Mouse (Mus musculus): ENCODE data around the gene Gm21970. TPM values are rescaled to one million over a fixed set of nuclear protein-coding genes. Genes with fewer than 3 reads are reported as not detected.
A peak's percentile ranks its signal among the peaks of the same experiment; 100 is the strongest.

Gene Gm21970
- polyA plus RNA-seq, 1 experiment from 2014 or later = not detected

GRCm38 (mm10) chr16:91448895-91449294 lies 57.4 kb downstream of the Gm21970 start:
- Histone ChIP-seq H3K9me3 (no peaks in the 10 kb centered on the region), H3K4me2 (no peak overlapping the region), H3K27ac (no peak overlapping the region), H3K4me1 (no peaks in the 10 kb centered on the region), H3K9ac (no peak overlapping the region), H3K4me3 (no peak overlapping the region), H3K27me3 (replicated peaks) (no peaks in the 10 kb centered on the region), H3K36me3 (replicated peaks) (no peaks in the 10 kb centered on the region)
- no peak for ATAC-seq (replicated peaks)
- WGBS = 88% methylated on average over 7 of the region's 7 CpGs

GRCm38 (mm10) chr16:91450137-91451064 lies 58.9 kb downstream of the Gm21970 start:
- H3K27ac ChIP-seq = no peak overlapping the region
- no peak for ATAC-seq (replicated peaks)
- no peaks in the 10 kb centered on the region for H3K27me3 ChIP-seq (replicated peaks)
- H3K4me2 ChIP-seq = no peak overlapping the region
- no peaks in the 10 kb centered on the region for H3K4me1 ChIP-seq
- no peaks in the 10 kb centered on the region for H3K36me3 ChIP-seq (replicated peaks)
- no peak overlapping the region for H3K9ac ChIP-seq
- WGBS = 84% methylated on average over 12 of the region's 12 CpGs
- no peaks in the 10 kb centered on the region for H3K9me3 ChIP-seq
- H3K4me3 ChIP-seq = no peak overlapping the region

DNA sequence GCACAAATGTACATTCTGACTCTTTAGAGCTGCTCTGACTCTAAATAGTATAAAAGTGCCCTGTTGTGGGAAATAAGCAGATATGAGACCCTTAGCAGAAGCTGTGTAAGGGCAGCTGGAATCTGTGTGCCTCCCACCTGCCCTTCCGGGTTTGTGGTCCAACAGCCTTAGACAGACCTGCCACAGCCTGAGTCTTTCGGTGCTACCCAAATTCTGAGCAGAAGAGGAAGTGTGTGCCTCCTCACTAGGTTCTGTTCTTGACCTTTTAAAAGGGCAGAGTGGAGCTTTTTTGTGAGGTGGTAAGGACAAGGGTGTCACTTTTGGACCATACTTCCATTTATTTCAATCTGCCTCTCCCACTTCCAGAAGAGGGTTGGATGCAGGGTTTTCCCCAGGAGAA lies 60.4 kb downstream of the Gm21970 start:
- no peaks in the 10 kb centered on the region for H3K36me3 ChIP-seq (replicated peaks)
- H3K9ac ChIP-seq = no peak overlapping the region
- H3K4me3 ChIP-seq = no peak overlapping the region
- H3K27me3 ChIP-seq (replicated peaks) = no peaks in the 10 kb centered on the region
- no peak overlapping the region for H3K4me2 ChIP-seq
- H3K4me1 ChIP-seq = no peaks in the 10 kb centered on the region
- WGBS = 84% methylated on average over 2 of the region's 2 CpGs
- ATAC-seq (replicated peaks) = no peak
- no peak overlapping the region for H3K27ac ChIP-seq
- no peaks in the 10 kb centered on the region for H3K9me3 ChIP-seq

DNA sequence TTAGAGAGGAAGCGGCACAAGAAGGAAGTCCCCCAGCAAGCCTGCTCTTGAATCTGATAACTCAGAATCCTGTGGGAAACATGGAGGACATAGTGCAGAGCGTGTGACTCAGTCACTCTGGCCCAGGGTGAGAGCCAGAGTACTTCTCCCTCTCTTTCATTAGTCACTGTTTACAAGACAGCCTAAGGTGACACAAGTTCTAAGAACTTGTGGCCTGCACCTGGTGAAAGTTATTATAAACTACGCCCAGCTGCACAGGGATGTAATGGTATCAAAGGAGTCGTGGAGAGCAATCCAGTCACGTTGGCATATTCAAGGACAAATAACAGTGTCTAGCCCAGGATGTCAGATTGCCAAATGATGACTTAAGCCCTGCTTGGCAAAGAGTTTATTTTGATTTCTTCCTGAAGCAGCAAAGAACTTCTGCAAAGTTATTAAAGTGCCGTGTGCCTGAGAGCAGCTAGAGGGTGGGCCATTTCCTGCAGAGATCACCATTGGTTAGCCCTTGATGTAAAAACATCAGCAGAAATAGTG lies 60.9 kb downstream of the Gm21970 start:
- Histone ChIP-seq H3K4me2 (no peak overlapping the region), H3K9ac (no peak overlapping the region), H3K4me3 (no peak overlapping the region), H3K4me1 (no peaks in the 10 kb centered on the region), H3K27me3 (replicated peaks) (no peaks in the 10 kb centered on the region), H3K27ac (no peak overlapping the region), H3K9me3 (no peaks in the 10 kb centered on the region), H3K36me3 (replicated peaks) (no peaks in the 10 kb centered on the region)
- ATAC-seq (replicated peaks) = no peak
- 80% methylated on average over 6 of the region's 6 CpGs for WGBS

- 69% methylated on average over 4 of the region's 4 CpGs for whole genome bisulfite sequencing
- Histone ChIP-seq H3K9ac (no peak overlapping the region), H3K27me3 (replicated peaks) (no peaks in the 10 kb centered on the region), H3K4me1 (no peaks in the 10 kb centered on the region), H3K4me2 (no peak overlapping the region), H3K4me3 (no peak overlapping the region), H3K27ac (no peak overlapping the region), H3K36me3 (replicated peaks) (no peaks in the 10 kb centered on the region), H3K9me3 (no peaks in the 10 kb centered on the region)
- ATAC-seq (replicated peaks) = no peak
Observed at GRCm38 (mm10) chr16:91455868-91456267, 64.3 kb downstream of the Gm21970 start.

DNA sequence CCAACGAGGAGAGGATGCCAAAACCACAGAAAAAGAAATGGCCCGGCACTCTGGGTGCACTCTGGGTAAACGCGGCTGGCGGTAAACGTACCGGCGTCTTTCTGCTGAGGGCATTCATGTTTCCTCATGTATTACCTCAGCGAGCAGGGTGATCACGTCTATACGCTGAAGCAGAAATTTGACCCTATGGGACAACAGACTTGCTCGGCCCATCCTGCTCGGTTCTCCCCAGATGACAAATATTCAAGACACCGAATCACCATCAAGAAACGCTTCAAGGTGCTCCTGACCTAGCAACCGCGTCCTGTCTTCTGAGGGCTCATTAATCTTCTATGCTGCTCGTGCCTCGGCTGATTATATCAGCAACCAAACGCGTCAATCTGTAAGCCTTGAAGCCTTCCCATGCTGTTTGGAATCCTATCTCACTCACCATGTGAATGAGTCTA lies 66.8 kb downstream of the Gm21970 start:
- H3K4me3 ChIP-seq = no peak overlapping the region
- no peaks in the 10 kb centered on the region for H3K36me3 ChIP-seq (replicated peaks)
- no peaks in the 10 kb centered on the region for H3K9me3 ChIP-seq
- no peak overlapping the region for H3K27ac ChIP-seq
- no peaks in the 10 kb centered on the region for H3K4me1 ChIP-seq
- H3K9ac ChIP-seq = no peak overlapping the region
- no peaks in the 10 kb centered on the region for H3K27me3 ChIP-seq (replicated peaks)
- ATAC-seq (replicated peaks) = no peak
- no peak overlapping the region for H3K4me2 ChIP-seq
- WGBS = 79% methylated on average over 21 of the region's 21 CpGs

GRCm38 (mm10) chr16:91458976-91459375 lies 67.5 kb downstream of the Gm21970 start:
- Histone ChIP-seq H3K9ac (no peak overlapping the region), H3K4me2 (no peak overlapping the region), H3K27me3 (replicated peaks) (no peaks in the 10 kb centered on the region), H3K9me3 (no peaks in the 10 kb centered on the region), H3K36me3 (replicated peaks) (no peaks in the 10 kb centered on the region), H3K27ac (no peak overlapping the region), H3K4me3 (no peak overlapping the region), H3K4me1 (peaks cover 2% of the 10 kb centered on the region)
- 28% methylated on average over 5 of the region's 5 CpGs for WGBS
- ATAC-seq (replicated peaks) = 0 out of 2 replicates have a peak, but pooled peaks have one; percentile 33

GRCm38 (mm10) chr16:91459396-91459795 lies 67.9 kb downstream of the Gm21970 start:
- H3K27me3 ChIP-seq (replicated peaks) = no peaks in the 10 kb centered on the region
- peaks cover 6% of the 10 kb centered on the region for H3K4me1 ChIP-seq
- H3K9me3 ChIP-seq = no peaks in the 10 kb centered on the region
- no peak overlapping the region for H3K27ac ChIP-seq
- WGBS = 93% methylated on average over 3 of the region's 3 CpGs
- no peak overlapping the region for H3K4me3 ChIP-seq
- no peak overlapping the region for H3K4me2 ChIP-seq
- no peak overlapping the region for H3K9ac ChIP-seq
- H3K36me3 ChIP-seq (replicated peaks) = no peaks in the 10 kb centered on the region
- no peak for ATAC-seq (replicated peaks)

DNA sequence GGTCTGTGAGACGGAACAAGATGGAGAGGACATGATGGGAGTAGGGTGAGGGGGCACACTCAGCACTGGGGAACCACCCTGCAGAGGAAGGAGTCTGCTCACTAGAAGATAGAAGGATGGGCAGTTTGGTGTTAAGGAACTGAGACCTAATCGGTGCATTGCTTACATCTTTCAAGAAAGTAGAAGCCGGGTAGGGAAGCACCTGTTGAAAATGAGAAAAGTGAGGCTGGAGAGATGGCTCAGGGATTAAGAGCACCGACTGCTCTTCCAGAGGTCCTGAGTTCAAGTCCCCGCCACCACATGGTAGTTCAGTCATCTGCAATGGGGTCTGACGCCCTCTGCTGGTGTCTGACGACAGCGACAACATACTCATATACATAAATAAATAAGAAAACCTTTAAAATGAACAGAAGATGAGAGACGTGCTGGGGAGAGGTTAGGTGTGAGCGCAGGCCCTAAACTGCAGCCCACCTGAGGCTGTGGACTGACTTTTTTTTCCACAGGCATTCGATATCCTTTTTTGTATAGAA lies 68.4 kb downstream of the Gm21970 start:
- 74% methylated on average over 11 of the region's 11 CpGs for WGBS
- Histone ChIP-seq H3K9me3 (no peaks in the 10 kb centered on the region), H3K4me1 (peaks cover 6% of the 10 kb centered on the region), H3K4me3 (no peak overlapping the region), H3K9ac (no peak overlapping the region), H3K36me3 (replicated peaks) (no peaks in the 10 kb centered on the region), H3K27me3 (replicated peaks) (no peaks in the 10 kb centered on the region), H3K4me2 (no peak overlapping the region), H3K27ac (no peak overlapping the region)
- no peak for ATAC-seq (replicated peaks)

DNA sequence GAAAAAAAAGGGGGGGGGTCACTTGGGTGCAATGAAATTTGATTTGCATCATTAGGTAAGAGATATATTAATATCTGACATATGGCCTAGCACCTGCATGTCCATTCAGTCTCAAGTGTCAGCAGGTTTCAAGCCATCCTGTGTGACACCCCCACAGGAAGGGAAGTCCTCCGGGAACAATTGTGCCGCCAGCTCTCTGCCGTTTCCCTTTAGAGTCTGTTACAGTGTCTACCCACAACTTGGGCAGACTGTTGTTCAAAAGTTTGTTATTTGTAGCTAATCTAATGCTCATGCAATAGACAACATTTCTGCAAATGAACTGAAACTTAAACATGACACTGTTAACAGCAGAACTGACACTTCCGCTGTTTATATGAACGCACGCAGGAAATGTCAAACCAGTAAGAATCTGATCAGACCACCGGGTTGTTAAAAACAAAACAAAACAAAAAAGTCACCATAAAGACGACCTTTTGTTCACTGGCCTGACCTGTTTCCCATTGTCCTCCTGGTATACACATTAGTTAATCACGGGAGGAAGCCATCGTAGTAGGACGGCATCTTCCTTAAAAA lies 69.6 kb downstream of the Gm21970 start:
- Histone ChIP-seq H3K4me3 (no peak overlapping the region), H3K9ac (no peak overlapping the region), H3K4me2 (no peak overlapping the region), H3K4me1 (peaks cover 14% of the 10 kb centered on the region), H3K27ac (no peak overlapping the region), H3K27me3 (replicated peaks) (no peaks in the 10 kb centered on the region), H3K36me3 (replicated peaks) (no peaks in the 10 kb centered on the region), H3K9me3 (no peaks in the 10 kb centered on the region)
- ATAC-seq (replicated peaks) = no peak
- WGBS = 76% methylated on average over 11 of the region's 11 CpGs

GRCm38 (mm10) chr16:91461773-91462181 lies 70.3 kb downstream of the Gm21970 start:
- Histone ChIP-seq H3K27ac (no peak overlapping the region), H3K36me3 (replicated peaks) (no peaks in the 10 kb centered on the region), H3K4me2 (no peak overlapping the region), H3K9ac (no peak overlapping the region; the same call in 1 of the 2 replicates), H3K4me1 (peaks cover 20% of the 10 kb centered on the region), H3K4me3 (no peak overlapping the region), H3K27me3 (replicated peaks) (no peaks in the 10 kb centered on the region), H3K9me3 (no peaks in the 10 kb centered on the region)
- 63% methylated on average over 9 of the region's 9 CpGs for WGBS
- no peak for ATAC-seq (replicated peaks)

- no peak overlapping the region for H3K4me3 ChIP-seq
- no peak overlapping the region for H3K27ac ChIP-seq
- H3K4me1 ChIP-seq = peaks cover 23% of the 10 kb centered on the region
- 87% methylated on average over 3 of the region's 3 CpGs for WGBS
- no peaks in the 10 kb centered on the region for H3K9me3 ChIP-seq
- H3K36me3 ChIP-seq (replicated peaks) = no peaks in the 10 kb centered on the region
- ATAC-seq (replicated peaks) = no peak
- H3K9ac ChIP-seq = no peak overlapping the region
- H3K27me3 ChIP-seq (replicated peaks) = no peaks in the 10 kb centered on the region
- H3K4me2 ChIP-seq = no peak overlapping the region
Observed at GRCm38 (mm10) chr16:91462644-91463043, 71.1 kb downstream of the Gm21970 start.
